Mouse (Mus musculus): ENCODE results near the gene Ahdc1.

The Ahdc1 gene

GRCm38 (mm10) chr4:133039116-133039819, 28.2 kb downstream of the Ahdc1 start:
- DNase-seq (ENCODE audit: low spot score): no peak

- DNase-seq (ENCODE audit: low spot score): no peak
These were observed 28.8 kb downstream of the Ahdc1 start for GRCm38 (mm10) chr4:133039832-133040231.

GRCm38 (mm10) chr4:133040241-133040904, 29.3 kb downstream of the Ahdc1 start:
- DNase-seq (ENCODE audit: low spot score): no peak

- no peak for DNase-seq (ENCODE audit: low spot score)
These were observed 31.2 kb downstream of the Ahdc1 start for GRCm38 (mm10) chr4:133042244-133042643.

DNA sequence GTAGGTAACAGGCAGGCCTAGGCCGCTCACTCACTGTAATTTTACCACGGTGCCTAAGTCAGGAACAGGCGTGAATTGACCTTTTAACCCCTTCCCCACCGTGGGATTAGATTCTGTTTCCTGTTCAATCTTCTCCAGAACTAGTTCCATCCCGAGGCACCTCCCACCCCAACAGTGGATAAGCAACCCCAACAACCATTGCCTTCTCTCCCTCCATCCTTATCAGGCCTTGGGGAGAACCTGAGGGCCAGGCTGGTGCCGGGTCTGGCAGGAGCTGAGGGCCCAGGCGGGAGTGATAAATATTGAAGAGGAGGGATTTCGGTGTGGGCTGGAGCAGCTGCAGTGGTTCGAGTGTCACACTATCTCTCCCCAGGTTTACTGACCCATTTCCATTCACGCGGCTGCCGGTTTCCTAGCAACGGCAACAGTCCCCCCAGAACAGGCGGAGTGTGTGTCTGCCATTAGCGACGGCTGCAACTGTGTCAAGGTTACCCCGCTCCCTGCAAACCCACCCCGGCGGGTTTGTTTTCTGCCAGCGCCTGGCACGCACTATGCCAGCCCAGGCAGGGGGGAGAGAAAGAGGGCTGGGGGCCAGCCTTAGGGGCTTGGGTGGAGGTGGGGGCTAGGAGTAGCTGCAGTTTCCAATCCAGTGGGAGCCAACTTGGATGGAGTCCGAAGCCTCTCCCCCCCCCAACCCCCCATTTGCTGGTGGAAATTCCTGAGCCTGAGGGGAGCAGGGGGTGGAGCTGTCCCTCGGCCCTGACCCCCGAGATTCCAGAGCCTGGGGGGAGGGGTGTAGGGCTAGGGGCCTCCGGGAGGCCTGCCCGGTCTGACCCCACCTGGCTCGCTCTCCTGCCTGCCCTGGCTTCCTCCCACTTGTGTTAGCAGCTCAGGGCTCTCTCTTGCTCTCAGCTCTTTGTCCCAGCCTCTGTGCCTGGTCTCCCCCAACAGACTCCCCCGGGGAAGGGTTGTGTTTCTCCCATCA, 31.9 kb downstream of the Ahdc1 start:
- no peak for DNase-seq (ENCODE audit: low spot score)

- DNase-seq (ENCODE audit: low spot score): no peak
These were observed 33.0 kb downstream of the Ahdc1 start for GRCm38 (mm10) chr4:133043798-133044646.

DNA sequence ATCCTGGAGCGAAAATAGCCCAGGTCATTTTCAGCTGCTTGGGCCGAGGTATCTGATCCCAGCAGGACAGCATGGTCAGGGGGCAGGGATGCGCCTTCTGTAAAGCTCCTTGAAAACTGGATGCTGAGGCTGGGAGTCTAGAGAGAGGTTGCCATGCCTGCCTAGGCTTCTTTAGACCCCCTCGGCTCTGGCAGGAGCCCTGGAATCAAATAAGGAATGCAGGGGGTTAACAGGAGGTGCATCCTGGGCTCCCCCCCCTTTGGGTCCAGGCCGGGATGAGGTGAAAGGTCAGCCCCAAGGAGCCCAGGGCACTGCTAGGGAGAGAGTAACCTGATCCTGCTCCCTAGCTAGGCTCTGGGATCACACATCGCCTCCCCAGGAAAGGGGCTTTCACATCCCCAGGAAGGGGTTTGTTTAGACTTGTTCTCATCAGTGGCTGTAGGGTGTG, 33.6 kb downstream of the Ahdc1 start:
- no peak for DNase-seq (ENCODE audit: low spot score)

- no peak for DNase-seq (ENCODE audit: low spot score)
These were observed 34.9 kb downstream of the Ahdc1 start for GRCm38 (mm10) chr4:133045771-133046474.

DNA sequence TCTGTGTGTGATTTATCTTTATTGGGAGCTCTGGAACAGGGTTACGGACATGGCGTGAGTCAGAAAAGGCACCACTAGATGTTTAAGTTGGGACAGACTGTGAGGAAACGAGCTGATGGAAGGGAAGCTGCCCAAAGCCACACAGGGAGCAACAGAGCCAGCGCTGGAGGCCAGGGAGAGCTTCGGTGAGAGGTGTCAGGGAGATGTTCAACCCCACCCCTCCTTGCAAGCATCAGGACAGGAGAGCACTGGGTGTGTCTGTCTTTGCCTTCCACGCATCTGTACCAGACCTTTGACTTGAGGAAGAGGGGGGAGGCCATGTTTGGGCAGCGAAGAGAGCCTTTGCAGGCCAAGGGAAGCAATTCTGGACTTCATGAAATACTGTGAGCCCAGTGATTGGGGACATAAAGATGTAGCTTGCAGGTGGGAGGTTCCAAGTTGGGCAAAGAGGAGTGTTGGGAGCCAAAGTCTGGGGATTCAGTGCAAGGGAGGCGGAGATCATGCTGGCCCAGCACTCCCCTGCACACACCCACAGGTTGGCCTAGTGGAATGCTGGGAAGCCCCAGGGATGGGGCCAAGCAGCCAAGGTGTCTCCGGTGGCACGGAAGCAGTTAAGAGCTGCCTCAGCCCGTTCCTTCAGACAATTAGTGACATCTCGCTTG, 35.8 kb downstream of the Ahdc1 start:
- no peak for DNase-seq (ENCODE audit: low spot score)

GRCm38 (mm10) chr4:133047353-133048105, 36.5 kb downstream of the Ahdc1 start:
- no peak for DNase-seq (ENCODE audit: low spot score)

- no peak for DNase-seq (ENCODE audit: low spot score)
These were observed 38.2 kb downstream of the Ahdc1 start for GRCm38 (mm10) chr4:133049071-133049920.

DNA sequence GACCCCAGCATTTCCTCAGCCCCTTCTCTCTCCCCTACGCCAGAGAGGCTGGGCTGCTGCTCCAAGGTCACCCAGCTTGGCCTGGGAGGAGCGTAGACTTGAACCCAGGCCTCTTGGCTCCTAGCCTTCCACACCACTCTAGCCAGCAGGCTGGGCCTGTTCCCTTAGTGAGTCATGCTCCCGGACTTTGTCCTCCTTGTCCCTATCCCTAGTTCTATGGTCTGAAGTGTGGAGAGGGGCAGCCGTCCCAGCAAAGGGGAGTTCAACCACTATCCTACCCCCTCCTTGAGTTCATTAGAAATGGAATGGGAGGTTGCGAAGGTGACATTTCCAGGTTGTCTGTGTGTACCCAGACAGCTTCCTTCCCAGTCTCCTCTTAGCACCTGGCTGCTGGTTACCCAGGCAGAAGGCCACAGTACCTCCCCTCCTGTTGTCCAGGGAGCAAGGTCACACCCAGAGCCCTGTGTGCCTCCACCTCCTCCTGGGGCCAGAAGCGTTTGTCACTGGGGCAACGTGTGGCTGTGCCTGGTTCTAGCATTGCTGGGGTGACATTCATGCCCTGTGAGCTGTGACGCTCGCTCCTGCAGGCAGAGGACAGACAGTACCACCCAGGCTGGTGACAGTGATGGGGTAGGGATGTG, 39.3 kb downstream of the Ahdc1 start:
- no peak for DNase-seq (ENCODE audit: low spot score)

GRCm38 (mm10) chr4:133050837-133051549, 39.9 kb downstream of the Ahdc1 start:
- DNase-seq (ENCODE audit: low spot score): no peak

- DNase-seq (ENCODE audit: low spot score): no peak
These were observed 40.4 kb downstream of the Ahdc1 start for GRCm38 (mm10) chr4:133051550-133051865.

DNA sequence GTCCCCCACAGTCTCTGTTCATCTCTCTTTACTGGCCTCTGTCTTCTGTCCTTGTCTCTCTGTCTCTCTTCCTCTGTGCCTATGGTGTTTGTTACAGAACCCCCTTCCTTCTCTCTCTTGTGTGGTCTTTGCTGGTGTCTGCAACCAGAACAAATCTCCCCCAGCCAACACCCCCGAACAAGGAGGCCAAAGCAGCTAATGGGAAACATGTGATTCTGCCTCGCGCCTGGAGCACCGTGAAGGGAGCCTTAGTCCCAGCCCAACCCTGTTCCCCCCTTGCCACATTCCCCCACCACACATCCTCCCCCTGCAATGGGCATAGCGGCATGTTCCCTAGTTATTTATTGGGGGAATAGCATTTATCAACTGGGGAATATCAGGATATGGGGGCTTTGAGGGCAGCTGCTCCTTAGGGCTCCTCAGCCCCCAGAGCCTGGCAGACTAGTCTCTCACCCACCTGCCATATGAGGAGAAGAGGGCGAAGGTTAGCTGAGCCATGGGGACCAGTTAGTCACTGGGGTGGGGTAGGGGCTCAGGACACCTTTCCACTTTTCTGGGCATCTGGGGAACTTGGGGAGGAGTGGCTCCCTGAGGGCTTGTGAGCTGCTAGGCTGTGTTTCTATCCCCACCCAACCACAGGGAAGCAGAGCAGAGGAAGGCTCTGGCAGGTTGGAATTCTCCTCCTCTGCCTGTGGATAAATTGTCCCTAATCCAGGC, 41.1 kb downstream of the Ahdc1 start:
- DNase-seq (ENCODE audit: low spot score): no peak

- no peak for DNase-seq (ENCODE audit: low spot score)
These were observed 42.0 kb downstream of the Ahdc1 start for GRCm38 (mm10) chr4:133052995-133053572.

DNA sequence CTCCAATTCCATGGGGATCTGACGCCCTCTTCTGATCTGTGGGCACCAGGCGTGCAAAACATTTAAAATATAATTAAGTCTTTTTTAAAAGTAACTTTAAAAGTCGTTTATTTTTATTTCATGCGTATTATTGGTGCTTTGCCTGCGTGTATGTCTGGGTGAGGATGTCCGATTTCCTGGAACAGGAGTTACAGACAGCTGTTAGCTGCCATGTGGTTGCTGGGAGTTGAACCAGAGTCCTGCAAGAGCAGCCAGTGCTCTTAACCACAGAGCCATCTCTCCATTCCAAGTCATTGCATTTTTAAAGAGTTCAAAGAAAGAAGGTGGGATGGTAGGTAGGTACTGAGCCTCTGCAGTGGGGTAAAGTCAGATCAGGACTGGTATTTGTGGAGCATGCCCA, 43.5 kb downstream of the Ahdc1 start:
- no peak for DNase-seq (ENCODE audit: low spot score)

All from ovary, postnatal 14 days (tissue).